Mouse (Mus musculus): ENCODE measurements around the gene Eif2s1.
"Not testable (repeated sequence)": the region's sequence is repeated elsewhere in the genome, so short reads cannot be mapped to it uniquely, and the experiment has no call there.

Eif2s1 gene

GRCm38 (mm10) chr12:78915561-78915960 lies 53.9 kb downstream of the Eif2s1 start:
- no peak for DNase-seq

- no peak for DNase-seq
Observed at GRCm38 (mm10) chr12:78916278-78916677, 54.7 kb downstream of the Eif2s1 start.

GRCm38 (mm10) chr12:78918227-78919078 lies 56.8 kb downstream of the Eif2s1 start:
- peak; percentile 96 for DNase-seq

- DNase-seq: peak; percentile 93
Observed at GRCm38 (mm10) chr12:78919079-78919712, 57.6 kb downstream of the Eif2s1 start.

GRCm38 (mm10) chr12:78921421-78921820 lies 59.8 kb downstream of the Eif2s1 start:
- no peak for DNase-seq

GRCm38 (mm10) chr12:78922058-78922457 lies 60.4 kb downstream of the Eif2s1 start:
- DNase-seq: peak; percentile 92

GRCm38 (mm10) chr12:78922977-78923376 lies 61.4 kb downstream of the Eif2s1 start:
- not testable (repeated sequence) for DNase-seq

- DNase-seq: no peak
Observed at GRCm38 (mm10) chr12:78923539-78924189, 62.0 kb downstream of the Eif2s1 start.

GRCm38 (mm10) chr12:78927287-78927686 lies 65.7 kb downstream of the Eif2s1 start:
- DNase-seq: no peak

GRCm38 (mm10) chr12:78929900-78930299 lies 68.3 kb downstream of the Eif2s1 start:
- DNase-seq: no peak

GRCm38 (mm10) chr12:78936494-78936893 lies 74.9 kb downstream of the Eif2s1 start:
- DNase-seq: peak; percentile 78

All from heart, adult 11 months (tissue).